Mouse (Mus musculus) embryonic fibroblast, embryonic 13.5 days (primary cell): ENCODE data around the gene Dhx58.

Experiments
- CTCF ChIP-seq: IDR thresholded peaks from 2 replicates; pipeline ENCODE4 v1.5.1; 2011; ENCODE audit warnings: mild to moderate bottlenecking, control low read depth, low read length, moderate library complexity, borderline replicate concordance; ENCODE audit not compliant: insufficient read depth
- POLR2A ChIP-seq: IDR thresholded peaks from 2 replicates; pipeline ENCODE4 v1.6.1; 2011; ENCODE audit warnings: low read depth, mild to moderate bottlenecking, control low read depth, low read length, moderate library complexity

- TF ChIP-seq CTCF = no peak
- TF ChIP-seq POLR2A = no peak
Measured at GRCm38 (mm10) chr11:100692164-100692616, 11.9 kb downstream of the Dhx58 start, which contains the start of gene Zfp385c.
